Mouse (Mus musculus) testis, adult 2 months (tissue): ENCODE measurements around the gene Epb41.

Experiments used
- CTCF ChIP-seq: fragments of 200-500 bp; IDR thresholded peaks from 2 replicates; pipeline ENCODE4 v1.5.1; 2012; ENCODE audit warnings: low read depth, mild to moderate bottlenecking, inconsistent platforms, low read length, moderate library complexity; ENCODE audit not compliant: control insufficient read depth, insufficient read depth, insufficient replicate concordance
- POLR2A ChIP-seq: fragments of 200-500 bp; IDR thresholded peaks from 2 replicates; pipeline ENCODE4 v1.6.1; 2012; ENCODE audit warnings: low read depth, mild to moderate bottlenecking, inconsistent platforms, low read length, moderate library complexity; ENCODE audit not compliant: control insufficient read depth

DNA sequence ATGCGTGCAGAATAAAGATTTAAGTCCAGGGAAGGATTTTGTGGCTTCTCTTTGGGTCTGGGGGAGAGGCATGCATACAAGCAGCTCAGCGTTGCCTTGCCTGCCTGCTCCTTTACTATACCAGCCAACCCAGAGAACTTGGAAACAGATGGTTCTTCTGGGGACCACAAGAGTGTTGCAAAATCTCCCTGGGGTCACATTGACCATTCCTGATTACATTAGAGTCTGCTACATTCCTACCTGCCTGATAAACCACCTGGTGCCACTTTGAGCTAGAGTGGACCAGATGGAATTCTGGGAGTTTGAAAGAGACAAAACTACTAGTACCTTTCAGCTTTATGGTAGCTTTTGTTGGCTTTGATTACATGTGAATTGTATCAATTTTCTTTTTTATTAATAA is 198.3 kb downstream of the Epb41 start:
- TF ChIP-seq CTCF = no peak
- TF ChIP-seq POLR2A = no peak
